Mouse (Mus musculus): ENCODE measurements around the gene Eloa.

GRCm38 (mm10) chr4:135962946-135963345 is 58.6 kb downstream of the Eloa start:
- no peak for TF ChIP-seq CTCF (IDR thresholded peaks at IDR 0.05; ENCODE audit: borderline replicate concordance, extremely low read depth, insufficient read depth, insufficient read length)
- no peak for TF ChIP-seq POLR2A (IDR thresholded peaks at IDR 0.05; ENCODE audit: borderline replicate concordance, extremely low read depth, insufficient read depth, insufficient read length, poor library complexity, severe bottlenecking)

Measured in brain, embryonic 14.5 days (tissue).